Mouse (Mus musculus): ENCODE data around the gene Pakap. TPM values are rescaled to one million over a fixed set of nuclear protein-coding genes. Genes with fewer than 3 reads are reported as not detected.

Pakap gene
- not detected in 2 replicates for polyA plus RNA-seq (2012; ENCODE audit: insufficient read depth, insufficient read length, low replicate concordance, missing spikeins)

- Histone ChIP-seq H3K27ac (ENCODE audit: insufficient read depth, low read depth, low read length) (peak within 1 kb of the TSS; percentile 84), H3K4me3 (ENCODE audit: insufficient read depth, low read depth, low read length) (peak within 1 kb of the TSS; percentile 57), H3K4me1 (ENCODE audit: control insufficient read depth, insufficient read depth, low read length) (peaks cover 14% of the 10 kb centered on the region)
- TF ChIP-seq CTCF (IDR thresholded peaks at IDR 0.05; ENCODE audit: insufficient read depth, low read depth, low read length) (no peak), POLR2A (IDR thresholded peaks at IDR 0.05; ENCODE audit: insufficient read depth, low read depth, low read length) (peak; percentile 51)
- under 1% methylated on average over 49 of the region's 51 CpGs for WGBS
These were observed at the start of gene Pakap for GRCm38 (mm10) chr4:57567666-57568206. TSS of gene Pakap (plus strand) at chr4:57568179.

- Histone ChIP-seq H3K27ac (ENCODE audit: insufficient read depth, low read depth, low read length) (no peak overlapping the region), H3K4me1 (ENCODE audit: control insufficient read depth, insufficient read depth, low read length) (no peaks in the 10 kb centered on the region), H3K4me3 (ENCODE audit: insufficient read depth, low read depth, low read length) (no peak overlapping the region)
- no peak for TF ChIP-seq CTCF (IDR thresholded peaks at IDR 0.05; ENCODE audit: insufficient read depth, low read depth, low read length)
- no peak for TF ChIP-seq POLR2A (IDR thresholded peaks at IDR 0.05; ENCODE audit: insufficient read depth, low read depth, low read length)
- 94% methylated on average over 15 of the region's 15 CpGs for WGBS
These were observed 44.5 kb upstream of the Pakap start for GRCm38 (mm10) chr4:57523456-57523855.

GRCm38 (mm10) chr4:57524461-57524860, 43.5 kb upstream of the Pakap start:
- WGBS: 58% methylated on average over 3 of the region's 3 CpGs

GRCm38 (mm10) chr4:57525221-57526011, 42.6 kb upstream of the Pakap start:
- TF ChIP-seq CTCF (IDR thresholded peaks at IDR 0.05; ENCODE audit: insufficient read depth, low read depth, low read length): no peak
- TF ChIP-seq POLR2A (IDR thresholded peaks at IDR 0.05; ENCODE audit: insufficient read depth, low read depth, low read length): no peak
- Histone ChIP-seq H3K4me1 (ENCODE audit: control insufficient read depth, insufficient read depth, low read length) (no peaks in the 10 kb centered on the region), H3K4me3 (ENCODE audit: insufficient read depth, low read depth, low read length) (no peak overlapping the region), H3K27ac (ENCODE audit: insufficient read depth, low read depth, low read length) (no peak overlapping the region)
- WGBS: 83% methylated on average over 9 of the region's 9 CpGs

More at GRCm38 (mm10) chr4:57524461-57524860, 43.5 kb upstream of the Pakap start:
- Histone ChIP-seq H3K27ac (ENCODE audit: insufficient read depth, low read depth, low read length) (no peak overlapping the region), H3K4me3 (ENCODE audit: insufficient read depth, low read depth, low read length) (no peak overlapping the region), H3K4me1 (ENCODE audit: control insufficient read depth, insufficient read depth, low read length) (no peaks in the 10 kb centered on the region)
- TF ChIP-seq CTCF (IDR thresholded peaks at IDR 0.05; ENCODE audit: insufficient read depth, low read depth, low read length) (no peak), POLR2A (IDR thresholded peaks at IDR 0.05; ENCODE audit: insufficient read depth, low read depth, low read length) (no peak)

- no peaks in the 10 kb centered on the region for H3K4me1 ChIP-seq (ENCODE audit: control insufficient read depth, insufficient read depth, low read length)
- H3K4me3 ChIP-seq (ENCODE audit: insufficient read depth, low read depth, low read length): no peak overlapping the region
- TF ChIP-seq CTCF (IDR thresholded peaks at IDR 0.05; ENCODE audit: insufficient read depth, low read depth, low read length) (no peak), POLR2A (IDR thresholded peaks at IDR 0.05; ENCODE audit: insufficient read depth, low read depth, low read length) (no peak)
- H3K27ac ChIP-seq (ENCODE audit: insufficient read depth, low read depth, low read length): no peak overlapping the region
These were observed 39.7 kb upstream of the Pakap start for GRCm38 (mm10) chr4:57528296-57528695.

- H3K4me3 ChIP-seq (ENCODE audit: insufficient read depth, low read depth, low read length): no peak overlapping the region
- WGBS: 88% methylated on average over 6 of the region's 6 CpGs
- H3K4me1 ChIP-seq (ENCODE audit: control insufficient read depth, insufficient read depth, low read length): no peaks in the 10 kb centered on the region
- H3K27ac ChIP-seq (ENCODE audit: insufficient read depth, low read depth, low read length): no peak overlapping the region
- TF ChIP-seq POLR2A (IDR thresholded peaks at IDR 0.05; ENCODE audit: insufficient read depth, low read depth, low read length): no peak
- TF ChIP-seq CTCF (IDR thresholded peaks at IDR 0.05; ENCODE audit: insufficient read depth, low read depth, low read length): no peak
These were observed 34.3 kb upstream of the Pakap start for GRCm38 (mm10) chr4:57533686-57534085.

- TF ChIP-seq CTCF (IDR thresholded peaks at IDR 0.05; ENCODE audit: insufficient read depth, low read depth, low read length) (no peak), POLR2A (IDR thresholded peaks at IDR 0.05; ENCODE audit: insufficient read depth, low read depth, low read length) (no peak)
- Histone ChIP-seq H3K4me3 (ENCODE audit: insufficient read depth, low read depth, low read length) (no peak overlapping the region), H3K4me1 (ENCODE audit: control insufficient read depth, insufficient read depth, low read length) (no peaks in the 10 kb centered on the region), H3K27ac (ENCODE audit: insufficient read depth, low read depth, low read length) (no peak overlapping the region)
- WGBS: 78% methylated on average over 6 of the region's 6 CpGs
These were observed 33.7 kb upstream of the Pakap start for GRCm38 (mm10) chr4:57534232-57534631.

- no peak overlapping the region for H3K27ac ChIP-seq (ENCODE audit: insufficient read depth, low read depth, low read length)
- H3K4me3 ChIP-seq (ENCODE audit: insufficient read depth, low read depth, low read length): no peak overlapping the region
- H3K4me1 ChIP-seq (ENCODE audit: control insufficient read depth, insufficient read depth, low read length): no peaks in the 10 kb centered on the region
- WGBS: 89% methylated on average over 4 of the region's 4 CpGs
- TF ChIP-seq CTCF (IDR thresholded peaks at IDR 0.05; ENCODE audit: insufficient read depth, low read depth, low read length) (no peak), POLR2A (IDR thresholded peaks at IDR 0.05; ENCODE audit: insufficient read depth, low read depth, low read length) (no peak)
These were observed 32.9 kb upstream of the Pakap start for GRCm38 (mm10) chr4:57535087-57535486.

- Histone ChIP-seq H3K27ac (ENCODE audit: insufficient read depth, low read depth, low read length) (no peak overlapping the region), H3K4me3 (ENCODE audit: insufficient read depth, low read depth, low read length) (no peak overlapping the region), H3K4me1 (ENCODE audit: control insufficient read depth, insufficient read depth, low read length) (no peaks in the 10 kb centered on the region)
- TF ChIP-seq POLR2A (IDR thresholded peaks at IDR 0.05; ENCODE audit: insufficient read depth, low read depth, low read length) (no peak), CTCF (IDR thresholded peaks at IDR 0.05; ENCODE audit: insufficient read depth, low read depth, low read length) (no peak)
- 58% methylated on average over 4 of the region's 4 CpGs for WGBS
These were observed 29.8 kb upstream of the Pakap start for GRCm38 (mm10) chr4:57538029-57538688.
